Mouse (Mus musculus) neutrophil, adult 5-6 weeks (primary cell): ENCODE data around the gene Gm49373. TPM values are rescaled to one million over a fixed set of nuclear protein-coding genes. Genes with fewer than 3 reads are reported as not detected.

ENCODE experiments used
- ATAC-seq: fragments of 151-379, 151-347 bp; 2 replicates; pipeline ENCODE4 v1.8.0; 2017; ENCODE audit warnings: mild to moderate bottlenecking, moderate TSS enrichment; ENCODE audit not compliant: insufficient number of reproducible peaks, poor library complexity, low FRiP score, severe bottlenecking; ENCODE audit errors: extremely low read depth
- total RNA-seq: library from RNA; stranded (forward); fragments of 200-1000 nt; gene quantifications from 2 replicates; pipeline ENCODE4 v1.2.3, GENCODE M21; 2017

Gene Gm49373
- 0.23 and 0.25 TPM in 2 replicates for total RNA-seq

DNA sequence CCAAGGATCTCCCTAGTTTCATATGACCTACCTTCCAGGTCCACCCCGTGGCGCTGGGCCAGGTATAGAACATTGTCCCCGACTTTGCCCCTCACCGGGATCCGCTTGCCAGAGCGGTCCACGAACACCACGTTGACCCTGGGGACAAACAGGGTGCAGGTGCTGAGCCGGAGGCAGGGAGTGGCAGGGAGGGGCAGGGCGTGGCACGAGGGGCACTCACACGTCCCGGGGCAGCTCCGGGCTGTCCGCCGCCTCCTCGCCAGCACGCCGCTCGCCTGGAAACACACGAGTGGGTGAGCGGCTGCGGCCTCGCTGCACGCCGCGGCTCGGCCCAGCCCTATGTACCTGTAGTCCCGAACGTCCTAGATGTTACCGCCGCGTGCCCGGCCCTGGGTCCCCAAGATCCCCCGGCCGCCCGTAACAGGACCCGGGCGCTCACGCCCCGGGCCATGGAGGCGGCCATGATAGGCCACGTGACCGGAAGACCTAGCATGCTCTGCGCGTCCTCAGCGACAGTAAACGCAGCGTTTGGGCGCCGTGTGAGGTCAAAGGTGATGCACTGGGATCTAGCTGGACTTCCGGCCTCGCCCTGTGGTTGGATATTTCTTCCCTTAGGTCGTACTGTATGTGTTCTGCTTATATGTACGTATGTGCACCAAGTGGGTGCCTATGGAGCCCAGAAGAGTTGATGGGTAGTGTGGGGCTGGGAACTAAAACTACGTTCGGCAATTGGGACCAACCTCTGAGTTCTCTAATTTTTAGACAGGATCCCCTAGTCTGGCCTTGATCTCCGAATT, at the start of gene Gm49373, which contains the start of gene Fdx1l:
Gene Gm49373, minus strand, starts transcription at position 53 of the 797 bp plus-strand sequence.
Gene Fdx1l, minus strand, starts transcription at position 571 of the 797 bp plus-strand sequence.
- peak; percentile 86 for ATAC-seq

- ATAC-seq, result no peak
These were observed 48.6 kb upstream of the Gm49373 start for GRCm38 (mm10) chr9:21121483-21121882.

DNA sequence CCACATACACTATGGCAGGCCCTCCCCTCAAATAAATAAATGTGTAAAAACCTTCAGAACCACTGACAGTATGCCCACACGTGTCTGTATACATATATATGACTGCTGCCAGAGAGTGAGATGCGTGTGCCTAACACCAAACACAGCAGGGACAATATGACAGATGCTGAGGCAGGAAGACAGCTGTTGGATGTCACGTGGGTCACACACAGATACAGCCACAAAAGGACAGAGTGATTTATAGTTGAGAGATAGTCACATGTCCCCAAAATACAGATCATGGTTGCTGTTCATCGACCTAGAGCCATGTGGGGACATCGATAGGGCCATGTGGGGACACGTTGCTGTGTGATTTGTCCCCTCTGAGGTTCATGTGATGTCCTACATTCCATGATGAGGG, 44.2 kb upstream of the Gm49373 start:
- ATAC-seq, result no peak

GRCm38 (mm10) chr9:21115105-21115504, 42.2 kb upstream of the Gm49373 start:
- ATAC-seq, result no peak

DNA sequence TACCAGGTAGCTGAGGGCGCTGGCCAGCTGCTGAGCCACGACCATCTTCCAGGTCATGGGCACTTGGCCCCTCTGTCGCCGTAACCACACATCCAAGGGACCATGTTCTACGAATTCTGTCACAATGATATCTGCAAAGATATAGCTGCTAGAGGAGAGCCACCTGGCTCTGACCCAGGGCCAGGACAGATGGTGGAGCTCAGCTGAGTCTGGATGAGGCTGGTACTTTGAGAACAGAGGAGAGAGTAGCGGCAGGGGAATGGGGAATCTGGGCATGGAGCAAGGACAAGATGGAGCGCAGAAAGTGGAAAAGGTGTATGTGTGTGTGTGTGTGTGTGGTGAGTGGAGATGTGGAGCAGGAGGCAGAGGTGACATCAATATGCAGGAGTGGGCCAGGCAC, 41.3 kb upstream of the Gm49373 start:
- no peak for ATAC-seq

GRCm38 (mm10) chr9:21113751-21114150, 40.9 kb upstream of the Gm49373 start:
- no peak for ATAC-seq

- no peak for ATAC-seq
These were observed 34.8 kb upstream of the Gm49373 start for GRCm38 (mm10) chr9:21107607-21108237.

DNA sequence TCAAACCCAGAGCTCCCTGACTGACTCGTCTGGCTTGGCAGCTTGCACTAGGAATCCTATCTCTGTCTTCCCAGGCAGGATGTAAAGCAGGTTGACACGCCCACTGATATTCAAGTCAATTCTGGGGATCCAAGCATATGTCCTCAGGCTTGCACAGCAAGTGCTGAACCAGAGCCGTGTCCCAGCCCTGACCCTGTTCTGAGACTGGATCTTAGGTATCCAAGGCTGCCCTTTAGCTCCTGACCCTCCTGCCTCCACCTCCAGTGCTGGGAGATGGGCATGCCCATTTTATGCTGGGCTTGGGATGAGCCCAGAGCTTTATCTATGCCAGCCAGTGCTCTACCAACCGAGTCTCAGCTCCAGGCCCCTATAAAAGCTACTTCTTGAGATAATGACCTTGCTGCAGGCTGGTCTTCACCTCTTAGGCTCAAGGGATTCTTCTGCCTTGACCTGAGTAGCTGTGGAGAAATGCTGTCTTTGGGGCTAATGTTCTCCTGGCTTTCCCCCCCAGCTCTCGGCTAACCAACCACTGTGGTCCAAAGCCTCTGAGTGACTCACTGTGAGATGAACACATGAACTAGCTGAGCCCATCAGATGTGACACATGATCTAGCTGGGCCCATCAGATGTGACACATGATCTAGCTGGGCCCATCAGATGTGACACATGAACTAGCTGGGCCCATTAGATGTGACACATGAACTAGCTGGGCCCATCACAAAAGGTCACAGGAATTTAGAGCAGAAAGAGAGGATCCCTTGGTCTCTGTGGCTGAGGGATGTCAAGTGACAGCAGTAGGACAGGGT, 33.1 kb upstream of the Gm49373 start:
- ATAC-seq, result no peak

- no peak for ATAC-seq
These were observed 31.9 kb upstream of the Gm49373 start for GRCm38 (mm10) chr9:21104814-21105213.

- no peak for ATAC-seq
These were observed 29.2 kb upstream of the Gm49373 start for GRCm38 (mm10) chr9:21102076-21102475.

- no peak for ATAC-seq
These were observed 27.7 kb upstream of the Gm49373 start for GRCm38 (mm10) chr9:21100447-21101161.

GRCm38 (mm10) chr9:21097793-21098192, 24.9 kb upstream of the Gm49373 start:
- ATAC-seq, result no peak

DNA sequence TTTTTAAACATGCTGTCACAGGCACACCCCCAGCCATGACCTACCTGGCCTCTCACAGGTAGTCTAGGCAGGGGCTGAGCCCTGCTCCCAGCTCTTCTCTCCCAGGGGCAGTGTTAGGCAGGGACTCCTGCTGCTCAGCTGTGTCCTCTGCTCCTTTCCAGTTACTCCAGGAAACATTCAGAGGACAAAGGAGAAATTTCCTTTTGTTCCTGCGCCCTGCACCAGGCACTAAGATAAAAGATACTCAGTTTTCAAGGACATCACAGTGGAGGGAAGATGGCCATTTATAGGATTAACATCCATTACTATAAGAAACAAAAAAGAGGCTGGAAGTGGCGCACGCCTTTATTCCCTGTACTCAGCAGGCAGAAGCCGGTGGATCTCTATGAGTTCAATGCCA, 23.1 kb upstream of the Gm49373 start:
- ATAC-seq, result no peak

DNA sequence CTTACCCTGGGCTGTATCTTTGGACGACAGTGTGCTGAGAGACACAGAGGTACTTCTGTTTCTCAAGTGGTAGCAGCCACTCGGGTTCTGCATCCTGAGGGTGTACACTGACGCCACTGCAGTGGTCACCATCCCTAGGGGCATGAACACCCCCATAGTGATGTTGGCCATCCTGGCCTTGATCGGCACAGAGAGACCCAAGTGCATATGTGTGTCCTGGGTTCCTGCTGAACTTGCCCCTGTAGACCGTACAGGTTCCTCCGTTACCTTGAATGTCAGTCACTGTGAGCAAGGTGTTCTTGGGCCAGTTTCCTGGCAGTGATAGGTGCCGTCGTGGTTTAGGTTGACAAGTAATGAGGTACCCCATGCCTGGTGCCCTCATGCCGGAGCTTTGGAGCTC, 20.5 kb upstream of the Gm49373 start:
- ATAC-seq, result no peak

GRCm38 (mm10) chr9:21091707-21092320, 18.9 kb upstream of the Gm49373 start, which contains the start of the genes Gm38431 and Raver1:
Gm38431 (minus strand) TSS chr9:21091997.
Raver1 (minus strand) TSS chr9:21092008.
- peak; percentile 98 for ATAC-seq

DNA sequence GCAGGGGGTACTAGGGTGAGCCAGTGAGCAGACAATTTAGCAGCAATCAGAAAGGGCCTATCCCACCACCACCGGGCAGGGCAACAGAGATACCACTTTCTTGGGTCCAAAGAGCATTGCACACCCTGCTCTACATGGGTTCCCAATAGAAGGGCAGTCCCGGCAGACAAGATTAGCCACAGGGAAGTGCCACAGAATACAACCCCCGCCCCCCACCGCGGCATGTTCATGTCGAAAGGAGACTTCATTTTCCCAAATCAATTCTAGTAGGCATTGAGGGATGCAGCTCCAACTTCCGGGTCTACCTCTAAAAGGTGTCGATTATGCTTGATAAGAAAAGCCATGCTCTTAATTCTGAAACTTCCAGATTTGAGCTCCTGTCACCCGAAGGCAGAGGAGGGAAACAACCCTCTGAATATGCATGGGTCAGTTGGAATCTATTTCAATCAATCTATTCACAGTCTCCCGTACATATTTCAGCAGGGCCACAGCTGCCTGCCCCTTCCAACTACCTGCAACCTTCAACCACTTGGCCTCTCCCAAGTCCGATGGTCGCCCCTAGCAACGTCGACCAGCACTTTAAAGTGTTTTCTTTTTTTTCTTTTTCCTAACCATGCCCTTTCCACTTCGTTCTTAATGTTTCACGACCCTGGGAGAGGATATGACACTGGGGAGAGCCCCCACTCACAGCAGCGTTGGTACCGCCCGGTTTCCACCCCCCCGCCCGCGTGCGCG, 18.2 kb upstream of the Gm49373 start:
- ATAC-seq, result no peak

GRCm38 (mm10) chr9:21090537-21090936, 17.6 kb upstream of the Gm49373 start:
- no peak for ATAC-seq

DNA sequence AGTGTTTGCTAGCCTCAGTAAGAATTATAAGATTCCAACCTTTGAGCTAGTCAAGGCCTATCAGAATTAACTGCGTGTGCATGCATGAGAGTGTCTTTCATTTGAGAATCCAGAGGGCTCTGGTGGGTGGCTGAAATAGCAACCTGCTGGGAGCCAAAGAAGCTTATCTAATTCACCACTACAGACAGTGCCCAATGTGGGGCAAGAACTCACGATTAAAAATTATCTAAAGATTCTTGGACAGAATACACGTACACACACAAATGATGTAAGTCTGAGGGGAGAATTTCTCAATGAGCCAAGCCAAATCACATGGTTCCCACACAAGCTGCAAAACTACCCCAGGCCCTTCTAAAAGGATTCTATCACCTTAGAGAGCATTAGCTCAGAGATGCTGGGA, 10.4 kb upstream of the Gm49373 start:
- ATAC-seq, result no peak
